Mouse (Mus musculus) left cerebral cortex, adult 8-10 months (tissue): ENCODE results near the gene Sesn2. TPM values are rescaled to one million over a fixed set of nuclear protein-coding genes. Genes with fewer than 3 reads are reported as not detected.
A peak's percentile ranks its signal among the peaks of the same experiment; 100 is the strongest.
"Not testable (repeated sequence)": the region's sequence is repeated elsewhere in the genome, so short reads cannot be mapped to it uniquely, and the experiment has no call there.

ENCODE experiments used
- DNase-seq, 2 experiments: peaks; one replicate each; pipeline ENCODE4 v3.0.0; 2022; ENCODE audit warnings: low spot score in 2 of 2
- total RNA-seq, 4 experiments: library from RNA; stranded (reverse); gene quantifications; 2 replicates each; pipeline ENCODE4 v1.2.4; 2022

The Sesn2 gene
- total RNA-seq, 4 experiments from 2014 or later: 9.7 to 12.3 (median 10.1) TPM

DNA sequence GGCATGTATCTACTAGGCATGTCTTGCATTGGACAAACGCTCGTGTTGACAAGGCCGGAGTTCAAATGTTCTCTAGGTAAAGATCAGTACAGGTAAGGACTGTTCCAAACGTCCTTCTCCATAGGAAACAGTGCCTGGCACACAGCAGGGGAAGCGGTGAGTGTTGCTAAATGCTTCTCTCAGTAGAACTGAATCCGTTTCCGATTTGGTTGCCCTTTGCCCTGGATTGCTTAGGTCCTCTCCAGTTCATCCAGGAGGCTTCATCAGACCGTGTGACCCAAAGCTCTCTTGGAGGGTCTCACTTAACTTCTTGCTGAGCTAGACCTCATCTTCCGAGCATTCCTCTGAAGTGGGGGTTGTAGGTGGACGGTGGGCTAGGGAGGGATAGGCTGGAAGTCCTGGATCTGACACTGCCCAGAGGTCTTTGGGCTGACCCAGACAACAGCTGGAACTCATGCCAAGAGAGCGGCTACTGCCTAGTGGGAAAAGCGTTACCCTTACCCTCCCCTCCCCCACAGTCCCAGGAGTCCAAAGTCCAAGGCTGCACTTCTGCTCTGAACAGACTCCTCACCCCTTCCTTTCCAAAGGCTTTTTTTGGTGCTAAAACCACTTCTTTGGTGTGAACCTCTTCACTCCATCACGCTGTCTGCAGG is 27.2 kb downstream of the Sesn2 start:
- DNase-seq: no peak

DNA sequence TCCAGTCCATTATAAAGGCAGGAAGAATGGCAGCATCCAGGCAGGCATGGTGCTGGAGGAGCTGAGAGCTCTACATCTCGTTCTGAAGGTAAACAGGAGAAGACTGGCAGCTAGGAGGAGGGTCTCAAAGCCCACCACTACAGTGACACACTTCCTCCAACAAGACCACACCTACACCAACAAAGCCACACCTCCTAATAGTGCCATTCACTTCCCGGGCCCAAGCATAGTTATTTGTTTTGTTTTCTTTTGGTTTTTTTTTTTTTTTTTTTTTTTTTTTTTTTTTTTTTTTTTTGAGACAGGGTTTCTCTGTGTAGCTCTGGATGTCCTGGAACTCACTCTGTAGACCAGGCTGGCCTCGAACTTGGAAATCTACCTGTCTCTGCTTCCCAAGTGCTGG is 28.2 kb downstream of the Sesn2 start:
- DNase-seq: not testable (repeated sequence)

DNA sequence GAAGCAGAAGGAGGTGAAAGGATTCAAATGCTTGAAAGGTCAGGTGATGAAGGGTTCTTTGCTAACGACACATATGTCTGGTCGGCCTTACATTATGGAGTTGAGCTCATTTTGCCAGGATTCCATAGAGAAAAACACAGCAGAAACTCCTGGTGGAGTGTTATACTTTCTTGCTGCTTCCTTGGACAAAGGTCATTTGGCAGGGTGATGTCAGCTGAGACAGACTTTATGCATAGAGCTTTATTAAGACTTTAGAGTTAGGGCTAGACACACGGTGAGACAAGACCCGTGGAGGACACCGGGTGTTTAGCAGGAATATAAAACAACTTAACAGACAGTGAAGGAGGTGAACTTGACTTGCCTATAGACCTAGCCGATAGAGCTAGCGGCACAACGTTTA is 32.5 kb downstream of the Sesn2 start:
- no peak for DNase-seq

DNA sequence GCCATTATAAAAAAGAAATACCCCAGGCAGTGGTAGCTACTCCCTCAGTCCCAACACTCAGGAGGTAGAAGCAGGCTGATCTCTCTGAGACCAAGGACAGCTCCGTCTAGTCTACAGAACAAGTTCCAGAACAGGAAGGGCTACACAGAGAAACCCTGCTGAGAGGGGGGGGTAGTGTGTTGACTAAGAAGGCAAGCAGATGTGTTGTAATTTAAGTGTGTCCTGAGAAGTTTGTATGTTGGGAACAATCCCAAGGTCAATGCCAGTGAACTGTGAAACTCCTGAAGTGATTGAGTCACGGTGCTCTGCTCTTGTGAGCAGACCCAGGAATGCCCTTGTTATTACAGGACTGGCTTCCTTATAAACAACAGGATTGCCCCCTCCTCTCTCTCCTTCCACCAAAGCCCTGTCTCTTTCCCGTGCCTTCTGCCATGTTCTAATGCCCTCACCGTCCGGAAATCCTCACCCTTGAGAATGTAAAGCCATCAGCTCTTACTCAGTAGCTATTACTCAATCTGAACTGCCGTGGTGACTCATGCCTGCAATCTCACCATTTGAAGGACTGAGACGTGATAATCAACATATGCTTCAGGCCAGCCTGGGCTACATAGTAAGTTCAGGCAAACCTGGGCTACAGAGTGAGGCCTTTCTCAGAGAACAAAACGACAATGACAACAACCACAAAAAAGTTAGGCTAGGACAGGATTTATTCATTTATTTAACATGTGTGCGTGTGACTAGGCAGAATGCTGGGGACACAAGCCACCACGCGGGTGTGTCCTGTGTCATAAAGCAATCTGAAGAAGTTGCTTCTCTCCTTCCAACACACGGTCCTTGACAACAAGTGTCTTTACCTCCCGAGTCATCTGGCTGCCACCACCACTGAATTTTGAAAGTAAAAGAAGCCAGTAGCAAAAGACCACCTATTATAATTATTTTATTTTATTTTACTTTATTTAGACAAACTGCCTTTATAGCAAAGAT is 34.1 kb downstream of the Sesn2 start:
- DNase-seq: no peak

DNA sequence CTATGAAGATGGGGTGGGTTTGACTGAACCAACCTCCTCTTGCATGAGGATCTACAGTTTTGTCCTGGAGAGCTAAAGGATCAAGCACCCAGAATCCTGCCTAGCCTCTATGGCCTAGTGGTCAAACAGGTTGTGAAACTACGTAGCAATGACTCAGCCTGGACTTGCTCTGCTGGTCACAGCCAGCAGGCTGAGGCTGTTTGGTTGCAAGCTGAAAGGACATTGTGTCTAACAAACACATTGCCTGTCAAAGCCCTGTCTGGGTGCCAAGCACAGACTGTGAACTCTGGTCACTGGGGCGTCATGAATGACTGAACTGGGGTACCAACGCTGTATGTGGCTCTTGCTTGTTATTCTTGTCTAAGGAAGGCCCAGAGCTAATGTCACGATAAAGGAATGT is 35.7 kb downstream of the Sesn2 start:
- no peak for DNase-seq

DNA sequence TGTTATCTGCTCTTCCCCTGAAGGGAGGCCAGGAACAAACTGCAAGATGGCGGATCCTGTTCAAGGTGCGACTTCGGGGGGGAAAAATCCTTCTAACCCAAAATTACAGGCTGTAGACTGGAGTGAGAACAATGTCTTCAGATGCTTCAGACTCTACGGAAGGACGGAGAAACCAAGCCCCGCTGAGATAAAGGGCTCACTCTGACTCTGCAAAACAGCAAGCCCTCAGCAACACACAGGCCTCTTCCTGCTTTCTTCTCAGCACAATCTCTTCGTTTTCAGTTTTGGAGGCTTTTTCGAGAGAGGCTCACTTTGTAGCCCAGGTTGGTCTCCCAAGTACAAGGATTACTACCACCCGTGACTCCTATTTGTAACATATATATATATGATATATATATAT is 36.9 kb downstream of the Sesn2 start:
- DNase-seq: no peak

DNA sequence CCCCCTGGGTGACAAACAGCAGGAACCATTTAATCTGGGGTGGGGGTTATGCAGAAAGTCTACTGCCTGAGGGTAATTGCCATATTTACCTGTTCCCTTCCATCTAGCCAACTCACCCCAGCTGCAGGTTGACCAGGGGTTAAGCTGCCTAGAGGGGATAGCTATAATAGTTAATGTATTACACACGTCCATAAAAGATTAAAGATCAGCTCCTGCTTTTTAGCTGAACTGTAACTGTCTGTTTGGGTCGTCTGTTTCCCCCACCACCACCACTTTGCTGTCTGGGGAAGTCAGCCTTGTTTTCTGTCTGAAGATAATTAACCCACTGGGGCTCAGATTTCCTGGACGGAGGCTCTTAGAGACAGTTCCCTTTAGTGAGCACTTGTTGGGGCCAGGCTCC is 40.4 kb downstream of the Sesn2 start:
- DNase-seq: no peak

DNA sequence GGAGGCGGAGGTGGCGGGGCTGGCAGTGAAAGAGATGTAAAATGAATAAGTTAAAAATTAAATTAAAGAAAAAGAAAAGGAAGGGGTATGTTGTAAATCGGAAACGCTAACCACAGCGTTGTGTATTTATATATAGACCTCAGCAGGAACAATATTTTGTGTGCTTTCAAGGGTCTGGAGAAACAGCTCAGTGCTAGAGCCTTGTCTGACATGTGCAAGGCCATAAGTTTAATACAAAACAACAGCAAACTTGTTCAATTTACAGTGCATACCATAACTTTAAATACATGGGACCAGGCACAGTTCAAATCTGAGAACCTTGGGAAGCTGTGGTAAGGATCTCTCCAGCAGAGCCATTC is 46.1 kb downstream of the Sesn2 start:
- no peak for DNase-seq

DNA sequence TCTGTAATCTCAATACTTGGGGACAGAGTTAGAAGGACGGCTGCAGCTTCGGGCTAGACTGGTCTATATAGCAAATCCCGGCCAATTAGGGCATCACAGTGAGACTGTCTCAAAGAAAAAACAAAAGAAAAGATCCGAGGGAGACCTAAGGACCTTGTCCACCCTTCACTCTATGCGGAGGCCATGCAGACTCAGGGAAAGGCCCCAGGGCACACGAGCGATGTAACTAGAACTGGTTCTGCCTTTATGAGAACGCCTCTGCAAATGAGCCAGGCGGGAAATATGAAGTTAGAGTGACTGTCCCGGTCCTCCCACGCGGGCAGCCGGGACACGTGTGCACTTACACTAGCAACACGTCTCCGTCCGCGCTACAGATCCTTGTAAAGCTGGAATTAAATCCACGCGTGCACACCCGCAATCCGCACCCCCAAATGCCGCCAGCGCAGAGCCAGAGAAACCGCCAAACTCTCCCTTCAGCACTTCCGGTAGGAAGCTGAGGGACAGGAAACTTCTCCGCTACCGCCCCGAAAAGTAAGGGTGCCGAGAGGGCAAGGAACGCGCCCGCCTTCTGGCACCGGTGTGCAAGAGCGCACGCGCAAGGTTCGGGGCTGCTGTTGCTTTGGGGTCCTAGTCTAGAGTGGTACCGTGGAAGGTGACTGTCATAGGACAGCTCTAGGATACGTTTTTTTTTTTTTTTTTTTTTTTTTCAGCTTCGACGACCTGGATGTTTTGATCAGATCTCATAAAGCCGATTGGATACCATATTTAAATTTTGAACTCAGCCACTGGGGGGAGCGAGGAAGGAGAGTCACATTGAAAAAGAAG is 46.7 kb downstream of the Sesn2 start, which contains the start of gene Med18:
Gene Med18, minus strand, starts transcription at position 492 of the 825 bp plus-strand sequence.
- DNase-seq: peak; percentile 91

DNA sequence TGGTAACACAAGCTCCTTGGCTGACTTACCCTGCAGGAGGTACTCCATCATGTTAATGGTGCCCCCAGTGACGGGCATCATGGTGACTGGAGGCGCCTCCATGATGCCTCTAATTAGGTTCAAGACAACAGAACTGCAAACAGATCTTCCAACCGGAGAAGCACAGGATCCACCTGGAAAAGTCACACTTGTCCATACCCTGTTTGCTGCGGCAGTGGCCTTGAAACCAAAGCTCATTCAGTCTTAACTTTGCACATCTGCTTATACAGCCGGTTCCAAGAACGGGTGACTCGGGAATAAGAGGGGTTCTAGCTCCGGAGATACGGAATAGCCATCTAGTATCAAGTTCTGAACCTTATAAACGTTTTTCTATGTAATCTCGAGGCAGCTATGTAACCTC is 47.5 kb downstream of the Sesn2 start:
- no peak for DNase-seq

DNA sequence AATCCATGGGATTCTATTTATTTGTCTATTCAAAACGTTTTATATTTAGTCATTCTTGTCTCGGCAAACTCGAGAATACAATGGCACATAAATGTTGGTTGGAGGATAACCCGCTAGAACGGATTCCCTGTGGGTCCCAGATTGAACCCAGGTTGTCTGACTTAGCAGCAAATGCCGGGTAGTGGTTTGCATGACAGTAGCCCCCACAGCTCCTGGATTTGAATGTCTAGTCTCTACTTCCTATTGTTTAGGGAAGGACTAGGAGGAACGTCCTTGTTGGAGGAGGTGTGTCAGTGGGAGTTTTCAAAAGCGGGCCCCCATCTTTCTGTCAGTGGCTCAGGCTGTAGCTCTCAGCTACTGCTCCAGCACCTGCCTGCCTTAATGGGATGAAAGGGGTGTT is 50.1 kb downstream of the Sesn2 start:
- no peak for DNase-seq

DNA sequence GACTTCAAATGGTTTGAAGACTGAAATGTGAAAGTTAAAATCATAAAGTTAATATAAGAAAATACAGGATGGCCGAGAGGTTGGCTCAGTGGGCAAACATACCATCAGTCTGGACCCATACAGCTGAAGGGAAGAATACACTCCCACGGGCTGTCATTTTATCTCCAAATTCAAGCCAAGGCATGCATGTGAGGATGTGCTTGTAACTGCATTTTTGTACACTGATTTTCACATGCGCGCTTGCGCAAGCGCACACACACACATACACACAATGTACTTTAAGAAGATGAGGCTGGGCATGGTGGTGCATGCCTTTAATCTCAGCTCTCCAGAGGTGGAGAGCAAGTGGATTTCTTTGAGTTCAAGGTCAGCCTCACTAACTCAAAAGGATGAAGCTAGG is 54.7 kb downstream of the Sesn2 start:
- DNase-seq: no peak

DNA sequence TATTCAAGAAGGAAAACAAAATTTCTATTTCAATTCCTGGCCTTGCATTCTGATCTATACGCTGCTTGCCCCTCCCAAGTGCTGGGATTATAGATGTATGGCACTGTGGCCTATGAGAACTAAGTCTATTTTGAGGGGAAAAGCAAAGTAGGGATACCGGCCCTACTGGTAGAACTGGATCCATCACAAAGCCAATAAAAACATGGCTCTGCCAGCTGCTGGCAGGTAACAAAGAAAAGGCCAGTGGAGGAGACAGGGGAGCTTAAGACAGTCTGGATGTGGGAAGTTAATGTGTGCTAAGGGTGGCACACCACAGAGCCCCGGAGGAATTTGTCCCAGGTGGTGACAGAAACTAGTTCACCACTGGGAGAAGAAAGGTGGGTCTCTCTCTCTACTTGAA is 55.2 kb downstream of the Sesn2 start:
- DNase-seq: no peak

DNA sequence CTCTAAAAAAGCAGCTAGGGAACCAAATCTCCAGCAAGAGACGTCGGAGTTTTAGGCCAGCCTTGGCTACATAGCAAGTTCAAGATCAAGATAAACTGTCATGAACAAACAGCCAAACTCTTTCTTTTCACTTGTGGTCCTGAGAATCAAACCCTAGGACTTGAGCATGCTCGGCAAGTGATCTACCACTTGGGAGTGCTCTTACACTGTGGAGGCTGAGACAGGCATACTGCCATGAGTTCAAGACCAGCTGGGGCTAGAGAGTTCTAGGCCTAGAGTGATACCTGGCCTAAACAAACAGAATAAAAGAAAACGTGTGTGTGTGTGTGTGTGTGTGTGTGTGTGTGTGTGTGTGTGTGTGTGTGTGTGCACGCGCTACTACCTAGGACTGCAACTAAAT is 56.1 kb downstream of the Sesn2 start:
- no peak for DNase-seq

DNA sequence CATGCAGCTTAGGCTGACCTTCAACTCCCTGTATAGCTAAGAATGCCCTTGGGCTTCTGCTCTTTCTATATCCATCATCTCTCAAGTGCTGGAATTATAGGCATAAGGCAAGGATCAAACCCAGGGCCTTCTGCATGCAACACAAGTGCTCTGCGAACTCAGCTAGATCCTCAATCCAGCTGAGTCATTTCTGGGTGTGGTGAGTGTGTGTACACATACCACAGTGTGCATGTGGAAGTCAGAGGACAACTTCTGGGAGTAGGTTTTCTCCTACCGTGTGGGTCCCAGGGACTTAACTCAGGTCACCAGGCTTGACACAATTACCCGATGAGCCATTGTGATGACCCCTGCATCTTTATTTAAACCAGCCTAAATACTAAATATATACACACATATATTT is 60.5 kb downstream of the Sesn2 start:
- DNase-seq: no peak

DNA sequence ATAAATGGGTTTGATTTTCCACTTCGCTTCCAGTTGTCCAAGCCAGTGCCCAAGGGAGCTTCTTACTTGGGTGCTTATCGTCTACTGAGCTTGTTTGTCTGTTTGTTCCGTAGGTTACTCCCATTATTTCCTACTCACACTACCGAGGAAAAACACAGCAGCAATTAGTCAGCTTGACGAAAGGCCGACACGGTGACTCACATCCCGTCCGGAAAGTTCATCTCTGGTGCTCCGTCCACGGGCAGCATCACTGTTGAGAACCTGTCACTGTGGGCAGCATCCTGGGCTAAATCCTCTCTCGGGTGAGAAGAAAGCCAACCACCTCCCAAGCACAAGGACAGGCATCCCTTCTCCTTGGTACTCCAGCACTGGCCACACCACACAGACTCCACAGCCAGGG is 64.2 kb downstream of the Sesn2 start:
- no peak for DNase-seq

DNA sequence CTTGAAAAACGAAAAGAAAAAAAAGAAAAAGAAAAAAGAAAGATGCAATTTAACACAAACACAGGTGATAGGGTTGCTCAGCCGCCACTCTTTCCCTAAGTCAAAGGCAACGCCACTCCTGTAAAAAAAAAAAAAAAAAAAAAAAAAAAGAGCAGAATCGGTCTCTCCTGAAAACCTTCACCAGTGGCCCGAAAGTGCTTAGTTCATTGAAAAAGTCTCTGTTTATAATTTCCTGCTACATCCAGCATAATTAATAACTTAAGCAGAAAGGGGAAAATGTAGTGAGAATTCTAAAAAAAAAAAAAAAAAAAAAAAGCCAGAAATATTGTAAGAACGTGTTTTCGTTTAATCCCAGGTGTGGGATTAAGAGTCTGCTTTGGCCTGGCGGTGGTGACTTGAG is 65.8 kb downstream of the Sesn2 start:
- no peak for DNase-seq

Other genes starting within 250 kb of the Sesn2 start
- 10 to 100 TPM; 18.9 to 24.7 (median 20.2) TPM for gene Gmeb1, start 248.9 kb downstream of the Sesn2 start, total RNA-seq
- 10 to 100 TPM; 15.7 to 22.4 (median 20.4) TPM for gene Taf12, start 236.1 kb downstream of the Sesn2 start, total RNA-seq
- 1 to 10 TPM; 1.5 to 3.3 (median 2.3) TPM for gene Rab42, start 207.1 kb downstream of the Sesn2 start, total RNA-seq
- gene Trnau1ap, start 181.0 kb downstream of the Sesn2 start, total RNA-seq: 10 to 100 TPM; 20.6 to 30.6 (median 29.0) TPM
- 10 to 100 TPM; 12.0 to 15.5 (median 14.2) TPM for gene Rcc1, start 156.9 kb downstream of the Sesn2 start, total RNA-seq
- 10 to 100 TPM in 2 of 4 experiments, 1 to 10 TPM in 2; 8.9 to 14.6 (median 11.9) TPM for gene Phactr4, start 88.0 kb downstream of the Sesn2 start, total RNA-seq
- 10 to 100 TPM in 2 of 4 experiments, 1 to 10 TPM in 2; 9.2 to 12.0 (median 9.8) TPM for gene Med18, start 46.6 kb downstream of the Sesn2 start, total RNA-seq
- gene Atpif1, start 23.2 kb upstream of the Sesn2 start, total RNA-seq: 100 to 1,000 TPM; 377 to 510 (median 435) TPM
- 100 to 1,000 TPM in 2 of 4 experiments, 10 to 100 TPM in 2; 97.8 to 114 (median 101) TPM for gene Dnajc8, start 25.0 kb upstream of the Sesn2 start, total RNA-seq
- 1 to 10 TPM; 1.1 to 3.0 (median 1.8) TPM for gene Ptafr, start 53.6 kb upstream of the Sesn2 start, total RNA-seq
- 10 to 100 TPM; 29.2 to 36.5 (median 32.4) TPM for gene Eya3, start 128.5 kb upstream of the Sesn2 start, total RNA-seq
- gene Xkr8, start 222.0 kb upstream of the Sesn2 start, total RNA-seq: 1 to 10 TPM; 3.4 to 6.6 (median 4.9) TPM
- gene Smpdl3b, start 246.8 kb upstream of the Sesn2 start, total RNA-seq: 1 to 10 TPM; 4.6 to 6.9 (median 6.2) TPM